Mouse (Mus musculus) heart, embryonic 12.5 days (tissue): ENCODE results near the gene Nfic. TPM values are rescaled to one million over a fixed set of nuclear protein-coding genes. Genes with fewer than 3 reads are reported as not detected.
A peak's percentile ranks its signal among the peaks of the same experiment; 100 is the strongest.

Experiments
- ATAC-seq: fragments of 200-750 bp; cut with Nextera tagmentation; 2 replicates; pipeline ENCODE4 v1.8.0; 2017; ENCODE audit warnings: moderate TSS enrichment, moderate library complexity; ENCODE audit not compliant: insufficient number of reproducible peaks, low FRiP score
- H3K27ac ChIP-seq: fragments of 300-500 bp; sonication (generic); 2 replicates; pipeline ENCODE4 v1.5.1; 2016; ENCODE audit warnings: mild to moderate bottlenecking, moderate library complexity; ENCODE audit not compliant: poor library complexity, severe bottlenecking
- H3K27me3 ChIP-seq: fragments of 300-500 bp; sonication (generic); replicated peaks from 2 replicates; pipeline ENCODE4 v1.6.1; 2016; ENCODE audit warnings: mild to moderate bottlenecking, moderate library complexity
- H3K36me3 ChIP-seq: fragments of 300-500 bp; sonication (generic); 2 replicates; pipeline ENCODE4 v1.6.1; 2016; ENCODE audit warnings: mild to moderate bottlenecking, moderate library complexity
- H3K4me1 ChIP-seq: fragments of 300-500 bp; sonication (generic); replicated peaks from 2 replicates; pipeline ENCODE4 v1.6.1; 2016; ENCODE audit warnings: mild to moderate bottlenecking
- H3K4me2 ChIP-seq: fragments of 300-500 bp; sonication (generic); 2 replicates; pipeline ENCODE4 v1.6.1; 2016; ENCODE audit warnings: mild to moderate bottlenecking, moderate library complexity
- H3K4me3 ChIP-seq: fragments of 300-500 bp; sonication (generic); 2 replicates; pipeline ENCODE4 v1.5.1; 2016; ENCODE audit warnings: mild to moderate bottlenecking
- H3K9ac ChIP-seq: fragments of 300-500 bp; sonication (generic); 2 replicates; pipeline ENCODE4 v1.6.1; 2016; ENCODE audit warnings: mild to moderate bottlenecking, moderate library complexity
- H3K9me3 ChIP-seq: fragments of 300-500 bp; sonication (generic); replicated peaks from 2 replicates; pipeline ENCODE4 v1.6.1; 2016; ENCODE audit warnings: mild to moderate bottlenecking, moderate library complexity
- WGBS: fragments of 180-500 bp; shearing (Covaris S2); methylation state at CpG from one replicate; pipeline ENCODE4 v1.1.7; 2016; 5-methylcytosine and 5-hydroxymethylcytosine counted together
- polyA plus RNA-seq: library from polyadenylated mRNA; unstranded; fragments of >200 nt; fragmentation: Nextera tagmentation; extraction: Ambion mirVana; gene quantifications from 2 replicates; pipeline ENCODE4 v1.2.1, GENCODE M21; 2016

Gene Nfic
- polyA plus RNA-seq, 1 experiment from 2014 or later = 40.7 TPM

DNA sequence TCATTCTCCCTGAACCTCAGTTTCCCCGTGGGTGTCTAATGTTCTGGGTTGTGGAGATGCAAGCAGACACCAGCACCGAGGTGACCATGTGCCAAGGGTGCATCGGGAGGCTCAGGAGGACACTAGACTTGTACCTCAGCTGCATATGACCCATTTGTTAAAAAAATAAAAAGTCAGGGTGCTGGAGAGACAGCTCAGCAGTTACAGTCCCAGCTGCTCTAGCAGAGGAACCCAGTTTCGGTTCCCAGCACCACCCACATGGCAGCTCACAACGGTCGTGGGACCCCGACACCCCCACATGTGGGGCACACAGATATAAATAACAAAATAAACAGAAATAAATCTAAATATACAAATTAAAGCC is 26.9 kb downstream of the Nfic start:
- 84% methylated on average over 7 of the region's 7 CpGs for WGBS
- Histone ChIP-seq H3K27ac (no peak overlapping the region), H3K36me3 (no peaks in the 10 kb centered on the region), H3K27me3 (peaks cover 4% of the 10 kb centered on the region; the same call in 1 of the 2 replicates), H3K4me2 (no peak overlapping the region), H3K4me3 (no peak overlapping the region), H3K9me3 (no peaks in the 10 kb centered on the region), H3K4me1 (peaks cover 55% of the 10 kb centered on the region), H3K9ac (no peak overlapping the region)
- ATAC-seq = no peak

DNA sequence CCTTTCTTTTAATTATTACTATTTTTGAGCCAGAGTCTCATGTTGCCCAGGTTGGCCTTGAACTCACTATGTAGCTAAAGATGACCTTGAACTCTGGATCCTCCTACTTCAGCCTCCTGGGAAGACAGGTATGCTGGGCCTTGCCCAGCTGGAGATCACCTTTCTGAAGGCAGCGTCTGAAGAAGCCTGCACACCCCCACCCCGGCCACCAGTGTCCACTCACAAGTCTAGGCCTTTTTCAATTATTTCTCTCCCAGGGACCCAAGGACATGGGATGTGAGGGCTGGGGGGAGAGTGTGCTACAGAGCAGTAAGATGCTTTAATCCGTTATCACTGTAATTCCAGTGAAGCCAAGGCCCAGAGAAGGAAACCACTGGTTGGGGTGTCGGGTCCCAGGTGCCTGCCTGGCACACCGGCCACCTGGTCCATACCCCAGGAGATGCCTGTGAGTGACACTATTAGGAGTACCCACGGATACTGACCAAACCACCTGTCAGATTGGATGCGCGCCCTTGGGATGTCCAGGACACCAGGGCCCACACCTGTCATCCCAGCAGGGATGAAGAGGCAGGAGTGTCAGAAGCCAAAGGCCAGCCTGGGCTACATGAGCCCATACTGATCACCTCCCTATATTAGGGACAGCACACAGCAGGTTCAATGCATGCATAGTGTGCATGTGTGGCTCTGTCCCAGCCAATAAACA is 27.5 kb downstream of the Nfic start:
- Histone ChIP-seq H3K4me2 (no peak overlapping the region; the same call in 1 of the 2 replicates), H3K9me3 (no peaks in the 10 kb centered on the region), H3K4me3 (no peak overlapping the region), H3K9ac (no peak overlapping the region), H3K36me3 (no peaks in the 10 kb centered on the region), H3K27me3 (peaks cover 4% of the 10 kb centered on the region; the same call in 1 of the 2 replicates), H3K27ac (no peak overlapping the region), H3K4me1 (peaks cover 50% of the 10 kb centered on the region)
- WGBS = 78% methylated on average over 8 of the region's 8 CpGs
- no peak for ATAC-seq

DNA sequence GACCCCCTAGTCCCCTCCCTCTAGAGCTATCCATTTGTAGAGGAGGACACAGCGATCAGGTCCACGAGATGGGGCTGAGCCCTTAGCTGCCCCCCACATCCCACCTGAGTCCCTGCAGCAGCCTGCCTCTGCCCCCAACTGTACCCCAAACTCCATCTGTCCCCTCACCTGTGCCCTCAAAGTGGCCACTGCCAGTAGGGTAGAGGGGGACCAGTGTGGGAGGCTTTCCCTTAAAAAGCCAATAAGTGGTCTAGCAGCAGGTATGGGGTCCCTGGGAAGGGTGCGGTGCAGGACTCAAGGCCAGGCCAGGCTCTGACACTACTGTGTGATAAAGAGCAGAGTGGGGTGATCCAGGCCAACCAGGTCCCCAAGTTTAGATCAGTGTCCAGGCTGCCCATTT is 28.1 kb downstream of the Nfic start:
- no peak for ATAC-seq
- H3K4me1 ChIP-seq = peaks cover 51% of the 10 kb centered on the region
- peaks cover 4% of the 10 kb centered on the region; the same call in 1 of the 2 replicates for H3K27me3 ChIP-seq

DNA sequence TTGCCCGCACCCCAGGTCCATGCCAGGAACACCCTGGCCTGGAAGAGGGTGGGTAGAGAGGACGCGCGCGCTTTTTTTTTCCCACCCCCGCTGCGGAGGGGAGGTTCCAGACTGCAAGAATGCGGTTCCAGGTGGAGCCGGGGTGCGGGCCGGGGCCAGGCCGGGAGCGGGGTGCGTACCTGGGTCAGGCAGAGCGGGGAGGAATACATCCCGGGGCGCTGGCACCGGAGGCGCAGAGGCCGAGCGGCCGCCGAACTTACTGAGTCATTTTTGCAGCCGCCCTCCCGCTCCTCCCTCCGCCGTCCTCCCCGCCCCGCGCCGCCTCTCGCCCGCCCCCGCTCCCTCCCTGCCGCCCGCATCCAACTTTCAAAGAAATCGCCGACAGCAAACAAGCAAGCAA is 28.5 kb downstream of the Nfic start:
- H3K4me1 ChIP-seq = peaks cover 55% of the 10 kb centered on the region
- peaks cover 4% of the 10 kb centered on the region; the same call in 1 of the 2 replicates for H3K27me3 ChIP-seq
- no peaks in the 10 kb centered on the region for H3K36me3 ChIP-seq
- WGBS = under 1% methylated on average over 37 of the region's 38 CpGs
- H3K9me3 ChIP-seq = no peaks in the 10 kb centered on the region
- no peak for ATAC-seq
- H3K9ac ChIP-seq = peak overlapping the region; percentile 84
- H3K27ac ChIP-seq = no peak overlapping the region
- peak overlapping the region; percentile 65 for H3K4me3 ChIP-seq
- peak overlapping the region; percentile 90 for H3K4me2 ChIP-seq

More for the DNA sequence above, 28.1 kb downstream of the Nfic start:
- Histone ChIP-seq H3K9ac (peak overlapping the region; percentile 84), H3K4me3 (peak overlapping the region; percentile 65), H3K27ac (no peak overlapping the region), H3K36me3 (no peaks in the 10 kb centered on the region), H3K9me3 (no peaks in the 10 kb centered on the region), H3K4me2 (peak overlapping the region; percentile 90)
- WGBS = 39% methylated on average over 3 of the region's 3 CpGs

DNA sequence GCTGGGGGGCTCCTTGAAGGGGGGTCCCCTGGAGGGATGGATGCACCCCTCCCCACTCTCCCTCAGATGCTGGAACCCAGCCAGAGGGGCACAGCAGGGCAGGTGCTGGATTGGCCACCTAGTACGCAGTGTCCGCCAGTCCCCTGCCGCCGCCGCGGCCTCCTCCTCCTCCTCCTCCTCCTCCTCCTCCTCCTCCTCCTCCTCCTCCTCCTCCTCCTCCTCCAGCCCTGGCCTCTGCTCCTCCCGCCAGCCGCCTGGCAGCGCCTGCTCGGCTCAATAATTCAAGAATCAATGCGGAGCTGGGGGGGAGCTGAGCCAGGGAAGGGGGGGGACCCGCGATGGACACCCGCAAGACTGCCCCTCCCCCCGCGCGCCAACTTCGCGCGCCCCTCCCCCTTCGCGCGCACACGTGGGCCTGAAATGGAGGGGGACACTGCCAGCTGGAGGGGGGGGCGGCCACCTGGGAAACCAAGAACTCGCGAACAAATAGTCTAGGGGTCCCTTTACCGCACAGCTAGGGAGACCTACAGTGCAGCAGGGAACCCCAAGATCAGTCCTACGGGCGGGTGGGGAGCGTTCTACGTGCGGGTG is 29.3 kb downstream of the Nfic start:
- peak overlapping the region; percentile 65 for H3K4me3 ChIP-seq
- H3K27me3 ChIP-seq = peaks cover 4% of the 10 kb centered on the region; the same call in 1 of the 2 replicates
- H3K4me2 ChIP-seq = peak overlapping the region; percentile 90
- H3K9me3 ChIP-seq = no peaks in the 10 kb centered on the region
- peak overlapping the region; percentile 84 for H3K9ac ChIP-seq
- 2% methylated on average over 22 of the region's 33 CpGs for WGBS
- no peak overlapping the region for H3K27ac ChIP-seq
- H3K36me3 ChIP-seq = no peaks in the 10 kb centered on the region
- no peak for ATAC-seq
- peaks cover 54% of the 10 kb centered on the region for H3K4me1 ChIP-seq

DNA sequence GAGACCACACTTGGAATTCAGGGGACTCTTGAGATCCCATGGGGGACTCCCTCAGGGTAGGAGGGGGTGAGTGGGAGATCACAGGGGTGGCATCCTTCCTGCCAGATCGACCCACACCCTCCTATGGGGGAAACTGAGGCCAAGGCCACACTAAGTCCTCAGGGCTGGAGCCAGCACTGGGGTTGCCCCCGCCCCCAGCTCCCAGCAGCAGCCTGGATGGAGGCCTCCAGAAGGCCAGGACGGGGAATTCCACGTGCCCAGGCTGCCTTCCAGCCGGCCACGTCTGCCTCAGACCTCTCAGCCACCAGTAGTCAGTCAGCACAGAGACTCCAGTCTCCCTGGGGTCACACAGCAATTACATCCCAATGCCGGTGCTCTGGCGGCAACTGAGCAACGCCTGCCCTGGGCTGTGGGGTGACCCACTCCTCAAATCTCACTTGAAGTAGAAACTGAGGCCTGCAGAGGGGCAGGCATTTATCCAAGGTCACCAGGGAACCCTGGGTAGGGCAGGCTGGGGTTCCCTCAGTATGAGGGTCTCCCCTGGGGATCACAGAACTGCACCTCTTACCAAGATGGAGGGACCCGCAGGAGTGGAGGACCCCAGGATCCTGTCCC is 30.1 kb downstream of the Nfic start:
- H3K9me3 ChIP-seq = no peaks in the 10 kb centered on the region
- peak overlapping the region; percentile 25; the same call in 1 of the 2 replicates for H3K27ac ChIP-seq
- WGBS = 37% methylated on average over 10 of the region's 10 CpGs

DNA sequence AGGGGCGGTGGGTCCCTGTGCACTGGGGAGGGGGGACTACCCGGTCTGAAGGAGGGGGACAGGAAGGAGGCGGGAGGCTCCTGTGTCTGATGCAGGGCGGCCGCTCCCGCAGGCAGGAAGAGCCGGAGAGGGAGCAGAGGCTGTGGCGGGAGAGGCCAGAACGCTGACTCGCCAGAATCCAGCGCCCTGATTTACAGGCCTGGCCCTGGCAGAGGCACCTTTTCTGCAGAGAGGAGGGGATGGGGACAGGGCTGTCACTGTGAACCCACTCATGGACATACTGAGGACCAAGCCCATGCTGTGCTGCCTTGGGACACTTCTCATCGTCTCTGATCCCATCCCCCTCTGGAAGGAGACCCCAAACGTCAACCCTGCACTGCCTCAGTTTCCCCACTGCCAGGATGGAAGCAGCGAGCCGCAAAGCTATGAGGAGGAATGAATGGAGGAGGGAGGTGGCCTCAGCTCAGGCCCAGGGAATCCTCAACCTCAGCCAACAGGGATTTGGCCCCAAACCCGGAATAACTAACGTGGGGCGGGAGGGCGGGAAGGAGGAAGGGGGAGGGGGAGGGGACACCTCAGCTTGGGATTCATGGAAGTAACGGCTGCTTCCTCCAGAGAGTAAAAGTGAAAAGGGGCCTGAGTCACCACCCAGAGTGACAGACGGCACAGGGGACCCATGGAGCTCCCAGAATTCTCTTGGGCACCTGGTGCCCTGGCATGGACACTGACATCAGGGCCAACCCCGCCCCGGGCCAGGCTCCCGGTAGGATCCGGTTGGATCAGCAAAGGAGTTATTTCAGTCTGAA is 31.0 kb downstream of the Nfic start:
- H3K4me1 ChIP-seq = peaks cover 45% of the 10 kb centered on the region
- H3K27me3 ChIP-seq = peaks cover 4% of the 10 kb centered on the region; the same call in 1 of the 2 replicates
- ATAC-seq = peak; percentile 25; the same call in 1 of the 2 replicates
- H3K9me3 ChIP-seq = no peaks in the 10 kb centered on the region
- peak overlapping the region; percentile 68 for H3K27ac ChIP-seq
- H3K4me2 ChIP-seq = peak overlapping the region; percentile 90
- 6% methylated on average over 25 of the region's 25 CpGs for WGBS
- peaks cover 14% of the 10 kb centered on the region for H3K36me3 ChIP-seq
- H3K9ac ChIP-seq = peak overlapping the region; percentile 63
- H3K4me3 ChIP-seq = peak overlapping the region; percentile 65

More for the DNA sequence above, 30.1 kb downstream of the Nfic start:
- peak overlapping the region; percentile 65 for H3K4me3 ChIP-seq
- peaks cover 4% of the 10 kb centered on the region; the same call in 1 of the 2 replicates for H3K27me3 ChIP-seq
- H3K36me3 ChIP-seq = peaks cover 5% of the 10 kb centered on the region
- peak overlapping the region; percentile 63 for H3K9ac ChIP-seq
- no peak for ATAC-seq
- peaks cover 50% of the 10 kb centered on the region for H3K4me1 ChIP-seq
- peak overlapping the region; percentile 90 for H3K4me2 ChIP-seq

DNA sequence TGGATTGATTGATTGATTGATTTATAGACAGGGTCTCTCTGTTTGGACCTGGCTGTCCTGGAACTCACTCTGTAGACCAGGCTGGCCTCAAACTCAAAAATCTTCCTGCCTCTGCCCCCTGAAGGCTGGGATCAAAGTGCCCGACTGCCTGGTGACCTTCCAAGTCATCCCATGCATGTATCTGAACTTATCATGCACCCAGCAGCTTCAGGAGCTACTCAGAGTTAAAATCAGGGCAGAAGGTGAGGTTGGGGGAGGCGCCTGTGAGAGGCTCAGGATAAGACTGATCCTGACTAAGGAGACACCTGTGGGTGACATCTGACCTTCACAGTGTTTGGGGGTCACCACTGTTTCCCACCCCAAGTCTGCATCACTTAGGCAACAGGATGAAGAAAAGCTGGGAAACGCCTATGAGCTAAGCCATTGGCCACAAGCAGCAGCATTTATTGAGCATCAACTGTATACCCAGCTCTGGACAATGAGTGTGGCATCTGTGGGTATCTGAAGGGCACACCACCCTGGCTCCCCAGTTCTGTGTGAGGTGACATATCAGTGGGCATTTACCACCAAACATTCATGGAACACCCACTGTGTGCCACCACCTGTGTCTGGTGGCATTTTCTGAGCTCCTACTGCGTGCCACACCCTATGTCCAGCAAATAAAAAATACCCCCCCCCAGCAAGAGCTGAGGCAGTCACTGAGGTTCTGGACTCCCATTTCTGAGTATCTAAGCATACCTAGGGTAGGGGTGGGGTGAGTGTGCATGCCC is 31.8 kb downstream of the Nfic start:
- Histone ChIP-seq H3K9ac (peak overlapping the region; percentile 63; the same call in 1 of the 2 replicates), H3K9me3 (no peaks in the 10 kb centered on the region), H3K4me1 (peaks cover 48% of the 10 kb centered on the region), H3K4me3 (0 out of 2 replicates have a peak overlapping the region, but pooled peaks have one; percentile 65), H3K4me2 (peak overlapping the region; percentile 90), H3K27ac (no peak overlapping the region), H3K36me3 (peaks cover 22% of the 10 kb centered on the region), H3K27me3 (peaks cover 4% of the 10 kb centered on the region; the same call in 1 of the 2 replicates)
- WGBS = 52% methylated on average over 4 of the region's 4 CpGs
- ATAC-seq = no peak

DNA sequence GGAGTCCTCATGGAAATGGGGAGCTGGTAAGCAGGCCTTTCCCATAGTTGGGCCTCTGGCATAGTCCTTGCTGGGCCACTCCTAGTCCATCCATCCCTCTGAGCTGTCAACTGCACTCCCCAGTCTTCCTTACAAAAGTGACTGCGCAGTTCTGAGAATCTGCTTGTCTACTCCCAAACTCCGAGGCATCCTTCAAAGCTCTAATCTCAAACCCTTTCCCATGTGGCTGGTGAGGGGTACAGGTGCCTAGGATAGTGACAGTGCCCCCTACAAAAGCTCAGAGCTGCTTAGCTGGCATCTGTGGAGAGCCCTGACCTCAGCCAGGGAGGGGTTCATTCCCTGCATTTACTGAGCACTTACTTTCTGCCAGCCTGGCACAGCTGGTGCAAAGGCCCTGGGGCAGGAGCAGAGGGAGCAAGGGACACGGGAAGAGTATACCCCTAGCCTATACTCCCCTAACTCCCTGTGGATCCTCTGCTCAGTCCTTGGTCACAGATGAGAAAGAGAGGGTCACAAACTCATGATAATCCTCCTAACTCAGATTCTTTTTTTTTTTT is 32.7 kb downstream of the Nfic start:
- no peak for ATAC-seq
- no peak overlapping the region for H3K4me3 ChIP-seq
- WGBS = 80% methylated on average over 3 of the region's 3 CpGs
- no peaks in the 10 kb centered on the region for H3K9me3 ChIP-seq
- H3K27me3 ChIP-seq = peaks cover 4% of the 10 kb centered on the region; the same call in 1 of the 2 replicates
- no peak overlapping the region for H3K27ac ChIP-seq
- no peak overlapping the region for H3K9ac ChIP-seq
- peaks cover 24% of the 10 kb centered on the region for H3K36me3 ChIP-seq
- H3K4me1 ChIP-seq = peaks cover 58% of the 10 kb centered on the region
- H3K4me2 ChIP-seq = no peak overlapping the region

DNA sequence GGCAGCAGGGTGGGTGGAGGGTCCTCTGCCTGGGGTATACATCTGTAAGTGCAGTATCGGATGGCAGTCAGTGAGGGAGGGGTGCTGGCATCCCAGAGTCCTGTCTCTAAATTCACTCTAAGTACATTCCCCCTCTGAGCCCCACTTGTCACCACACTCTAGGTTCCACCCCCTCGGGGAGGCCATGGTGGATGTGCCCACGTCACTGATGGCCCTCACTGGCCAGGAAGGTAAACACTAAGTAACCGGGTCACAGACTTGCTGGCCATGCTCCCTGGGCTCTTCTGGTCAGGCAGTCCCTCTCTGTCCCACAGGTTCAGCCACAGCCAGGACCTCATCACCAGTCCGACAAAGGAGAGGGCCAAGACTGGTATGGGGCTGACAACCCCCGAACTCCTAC is 33.2 kb downstream of the Nfic start:
- Histone ChIP-seq H3K27ac (no peak overlapping the region), H3K36me3 (peaks cover 27% of the 10 kb centered on the region), H3K4me1 (peaks cover 59% of the 10 kb centered on the region), H3K4me2 (no peak overlapping the region), H3K27me3 (peaks cover under 1% of the 10 kb centered on the region; the same call in 1 of the 2 replicates), H3K9ac (no peak overlapping the region), H3K9me3 (no peaks in the 10 kb centered on the region), H3K4me3 (no peak overlapping the region)
- no peak for ATAC-seq
- WGBS = 67% methylated on average over 6 of the region's 6 CpGs
